Mouse (Mus musculus) layer of hippocampus, adult 8-10 months (tissue): ENCODE results near the gene Gm6408. TPM values are rescaled to one million over a fixed set of nuclear protein-coding genes. Genes with fewer than 3 reads are reported as not detected.
"Not testable (repeated sequence)": the region's sequence is repeated elsewhere in the genome, so short reads cannot be mapped to it uniquely, and the experiment has no call there.

Experiments used
- DNase-seq, 2 experiments: peaks; one replicate each; pipeline ENCODE4 v3.0.0; 2022; ENCODE audit warnings: low spot score in 2 of 2
- total RNA-seq, 4 experiments: library from RNA; stranded (reverse); gene quantifications; 2 replicates each; pipeline ENCODE4 v1.2.4; 2022

Gene Gm6408
- not detected for total RNA-seq

GRCm38 (mm10) chr5:146481665-146482064 is at the start of gene Gm6408:
Gm6408 (plus strand) TSS chr5:146481965.
- DNase-seq = not testable (repeated sequence)

GRCm38 (mm10) chr5:146432476-146432875 is 49.3 kb upstream of the Gm6408 start:
- no peak for DNase-seq

GRCm38 (mm10) chr5:146435316-146435715 is 46.4 kb upstream of the Gm6408 start:
- no peak for DNase-seq

GRCm38 (mm10) chr5:146436796-146437195 is 45.0 kb upstream of the Gm6408 start:
- DNase-seq = no peak

GRCm38 (mm10) chr5:146439152-146439781 is 42.5 kb upstream of the Gm6408 start:
- no peak for DNase-seq

GRCm38 (mm10) chr5:146440273-146440672 is 41.5 kb upstream of the Gm6408 start:
- no peak for DNase-seq

DNA sequence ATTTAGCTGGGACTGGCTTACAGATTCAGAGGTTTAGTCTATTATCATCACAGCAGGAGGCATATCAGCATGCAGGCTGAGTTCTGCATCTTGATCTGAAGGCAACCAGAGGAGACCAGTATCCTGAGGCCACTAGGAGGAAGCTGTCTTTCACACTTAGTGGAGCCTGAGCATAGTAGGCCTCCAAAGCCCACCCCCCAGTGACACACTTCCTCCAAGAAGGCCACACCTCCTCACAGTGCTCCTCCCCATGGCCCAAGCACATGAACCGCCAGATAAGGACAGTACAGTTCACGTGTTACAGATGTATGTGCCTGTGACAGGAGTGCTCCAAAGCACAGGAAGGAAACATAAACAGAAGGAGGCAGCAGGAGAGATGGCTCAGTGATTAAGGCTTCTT is 39.0 kb upstream of the Gm6408 start:
- no peak for DNase-seq

GRCm38 (mm10) chr5:146446633-146447032 is 35.1 kb upstream of the Gm6408 start:
- DNase-seq = no peak

DNA sequence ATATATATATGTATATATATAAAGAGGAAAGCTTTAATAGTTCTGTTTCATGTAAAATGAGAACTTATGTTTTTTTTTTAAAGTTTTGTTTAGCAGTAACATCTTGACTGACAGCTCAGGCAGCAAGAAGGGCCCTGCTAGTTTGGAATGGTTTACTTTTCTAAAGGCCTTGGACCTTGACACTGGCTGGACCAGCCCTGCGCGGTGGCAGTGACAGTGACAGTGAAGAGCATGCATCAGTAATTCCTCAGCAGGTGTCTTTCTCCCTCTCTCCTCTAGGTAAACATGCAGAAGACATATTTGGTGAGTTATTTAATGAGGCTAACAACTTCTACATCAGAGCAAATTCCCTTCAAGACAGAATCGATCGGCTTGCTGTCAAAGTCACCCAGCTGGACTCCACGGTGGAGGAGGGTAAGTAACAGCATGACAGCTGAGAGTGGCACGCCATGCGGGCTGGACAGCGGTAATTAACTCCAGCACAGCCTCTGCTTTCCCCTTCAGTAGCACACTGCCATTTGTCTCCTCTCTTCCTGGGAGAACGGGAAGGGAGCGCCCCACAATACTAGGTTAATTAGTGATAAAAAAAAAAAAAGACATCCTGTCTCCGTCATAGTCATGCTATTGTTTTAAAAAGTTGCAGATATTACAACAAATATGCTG is 30.0 kb upstream of the Gm6408 start:
- no peak for DNase-seq

DNA sequence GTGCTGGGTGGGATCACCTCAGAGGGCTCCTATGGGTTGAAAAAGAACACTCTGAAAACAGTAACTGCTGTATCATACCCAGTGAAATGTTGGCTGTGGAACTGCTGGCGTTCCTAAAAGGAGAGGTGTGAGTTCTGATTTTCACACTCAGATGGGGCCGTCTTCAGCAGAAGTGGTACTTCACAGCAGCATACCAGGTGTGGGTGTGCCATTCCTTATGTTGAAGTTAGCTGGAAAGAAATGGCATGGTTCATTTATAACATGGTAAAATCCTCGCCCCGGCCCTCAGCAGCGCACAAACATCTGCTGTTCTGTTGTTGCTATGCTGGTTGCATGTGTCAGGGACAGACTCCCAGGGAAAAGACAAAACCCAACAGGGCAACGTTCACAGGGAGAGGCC is 28.2 kb upstream of the Gm6408 start:
- no peak for DNase-seq

DNA sequence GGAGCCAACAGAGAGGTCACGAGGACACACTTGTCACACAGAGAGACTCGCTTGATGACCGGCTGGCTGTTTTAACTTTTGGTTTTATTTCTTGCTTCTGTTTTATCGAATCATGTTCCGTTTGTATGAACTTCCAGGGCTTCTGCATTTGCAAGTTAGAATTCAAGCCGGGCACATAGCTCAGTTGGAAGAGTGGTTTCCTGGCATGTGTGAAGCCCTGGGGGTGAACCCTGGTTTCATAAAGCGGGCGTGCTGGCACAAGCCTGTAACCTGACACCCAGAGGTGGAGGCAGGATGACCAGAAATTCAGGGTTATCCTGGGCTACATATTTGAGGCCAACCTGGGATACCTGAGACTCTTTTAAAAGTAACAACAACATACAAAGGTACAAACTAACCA is 20.2 kb upstream of the Gm6408 start:
- DNase-seq = no peak

DNA sequence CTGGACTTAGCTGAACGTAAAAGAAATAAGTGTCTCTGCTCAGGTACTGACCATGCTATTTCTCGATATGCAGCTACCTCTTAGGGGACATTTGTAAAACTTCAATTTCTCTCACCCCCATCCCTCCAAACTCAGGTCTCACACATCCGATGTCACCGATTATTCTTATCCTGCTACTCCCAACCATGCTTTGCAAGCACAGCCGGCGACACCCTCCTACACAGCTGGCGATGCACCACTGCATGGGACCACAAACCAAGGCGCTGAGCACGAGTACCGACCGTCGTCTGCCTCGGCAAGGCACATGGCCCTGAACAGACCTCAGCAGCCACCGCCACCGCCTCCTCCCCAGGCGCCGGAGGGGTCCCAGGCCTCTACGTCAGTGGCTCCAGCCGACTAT is 15.1 kb upstream of the Gm6408 start:
- no peak for DNase-seq

- DNase-seq = no peak
Measured at GRCm38 (mm10) chr5:146468311-146468710, 13.5 kb upstream of the Gm6408 start.

DNA sequence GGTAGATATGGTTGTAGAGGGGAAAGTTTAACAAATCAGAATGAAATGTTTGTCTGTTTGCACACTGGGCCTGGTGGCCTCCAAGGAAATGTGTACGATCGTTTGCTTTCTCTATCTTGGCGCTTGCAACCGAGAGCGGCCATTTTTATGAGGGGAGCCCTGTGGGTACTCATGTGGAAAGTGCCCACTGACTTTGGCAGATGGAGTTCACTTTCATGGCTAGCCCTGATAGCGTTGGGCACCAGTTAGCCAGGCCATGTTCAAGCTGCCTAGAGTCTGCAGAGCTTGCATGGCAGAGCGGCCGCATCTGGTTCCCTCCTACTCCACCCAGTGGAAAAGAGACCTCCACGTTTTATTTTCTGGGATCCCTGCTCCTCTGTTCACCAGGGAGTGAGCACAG is 10.9 kb upstream of the Gm6408 start:
- no peak for DNase-seq

DNA sequence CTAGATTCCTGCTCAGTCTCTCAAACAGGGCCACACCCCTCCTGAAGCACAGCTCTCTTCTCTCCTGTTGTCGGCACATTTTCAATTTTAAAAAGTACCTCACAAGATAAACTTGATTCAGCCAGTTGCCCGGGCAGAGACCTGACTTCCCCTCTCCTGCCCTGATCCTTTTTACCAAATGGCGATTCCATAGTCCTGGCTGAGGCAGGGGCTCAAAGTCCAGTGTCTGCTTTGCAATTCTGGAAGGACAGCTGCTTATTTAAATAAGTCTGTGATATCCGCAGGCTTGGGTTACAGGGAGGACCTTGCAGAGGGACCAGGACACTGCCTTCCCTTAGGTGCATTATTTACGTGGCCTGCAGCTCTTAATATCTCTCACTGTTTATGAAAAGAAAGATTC is 10.5 kb upstream of the Gm6408 start:
- no peak for DNase-seq

GRCm38 (mm10) chr5:146471821-146472220 is 9.9 kb upstream of the Gm6408 start:
- DNase-seq = no peak

GRCm38 (mm10) chr5:146479564-146479963 is 2.2 kb upstream of the Gm6408 start:
- peak in 1 of 2 experiments; percentile 48 for DNase-seq

DNA sequence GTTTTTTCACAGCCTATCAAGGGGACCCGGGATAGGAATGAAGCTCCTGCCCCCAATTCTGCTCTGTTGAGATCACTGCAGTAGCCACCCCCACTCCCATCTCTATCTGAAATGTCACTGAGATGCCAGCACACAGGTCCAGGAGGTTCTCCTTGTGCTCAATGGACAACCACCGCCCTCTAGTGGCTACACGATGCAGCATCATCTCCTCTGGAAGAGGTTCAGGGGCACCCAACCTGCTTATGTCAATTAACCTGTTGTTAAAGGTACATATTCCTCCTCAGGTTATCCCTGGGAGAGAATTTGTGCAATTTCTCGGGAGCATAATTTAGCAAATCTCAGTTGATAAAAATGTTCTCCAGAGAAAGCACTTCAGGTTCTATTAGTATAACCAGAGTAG is 7.2 kb downstream of the Gm6408 start:
- peak in 1 of 2 experiments; percentile 46 for DNase-seq

GRCm38 (mm10) chr5:146491063-146491462 is 9.3 kb downstream of the Gm6408 start, which contains the start of gene Gm6370:
Gm6370 (plus strand) TSS chr5:146491363.
- DNase-seq = not testable (repeated sequence)

DNA sequence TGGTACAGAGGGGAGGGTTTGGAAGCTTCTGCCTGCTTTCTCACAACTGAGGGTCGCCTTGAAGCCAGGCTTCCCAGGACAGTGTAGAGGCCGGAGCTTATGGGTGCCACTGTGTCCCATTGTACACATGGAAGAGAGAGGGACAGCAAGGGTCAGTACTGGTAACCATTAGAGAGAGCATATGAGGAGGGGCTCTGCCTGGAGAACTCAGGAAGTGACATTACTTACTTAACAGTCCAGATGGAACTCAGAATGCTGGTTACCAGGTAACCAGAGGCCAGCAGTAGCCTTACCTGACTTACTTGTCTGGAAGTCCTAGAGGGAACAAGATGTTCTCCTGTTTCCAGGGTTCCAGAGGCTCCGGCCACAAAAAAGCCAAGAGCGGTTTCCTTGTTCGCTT is 20.3 kb downstream of the Gm6408 start, which contains the start of gene 4930449I24Rik:
Gene 4930449I24Rik, plus strand, starts transcription at position 301 of the 400 bp plus-strand sequence.
- DNase-seq = not testable (repeated sequence)

GRCm38 (mm10) chr5:146513823-146514222 is 32.1 kb downstream of the Gm6408 start, which contains the start of gene Gm3402:
Gm3402 (plus strand) TSS chr5:146514123.
- not testable (repeated sequence) for DNase-seq

DNA sequence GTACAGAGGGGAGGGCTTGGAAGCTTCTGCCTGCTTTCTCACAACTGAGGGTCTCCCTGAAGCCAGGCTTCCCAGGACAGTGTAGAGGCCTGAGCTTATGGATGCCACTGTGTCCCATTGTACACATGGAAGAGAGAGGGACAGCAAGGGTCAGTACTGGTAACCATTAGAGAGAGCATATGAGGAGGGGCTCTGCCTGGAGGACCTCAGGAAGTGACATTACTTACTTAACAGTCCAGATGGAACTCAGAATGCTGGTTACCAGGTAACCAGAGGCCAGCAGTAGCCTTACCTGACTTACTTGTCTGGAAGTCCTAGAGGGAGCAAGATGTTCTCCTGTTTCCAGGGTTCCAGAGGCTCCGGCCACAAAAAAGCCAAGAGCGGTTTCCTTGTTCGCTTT is 43.7 kb downstream of the Gm6408 start, which contains the start of gene Gm3404:
Gene Gm3404, plus strand, starts transcription at position 301 of the 400 bp plus-strand sequence.
- DNase-seq = not testable (repeated sequence)
